Mouse (Mus musculus) spleen, postnatal 14 days (tissue): ENCODE measurements at regions not wholly inside any gene's neighbourhood (a gene's known extent, or its start where the extent isn't known, plus 50 kb on each side); places are given as distances from the start of the nearest gene placed in this dataset.

ENCODE experiments used
- DNase-seq, 2 experiments: peaks; one replicate each; pipeline ENCODE4 v3.0.0; 2021 to 2022; ENCODE audit warnings: low spot score in 2 of 2

DNA sequence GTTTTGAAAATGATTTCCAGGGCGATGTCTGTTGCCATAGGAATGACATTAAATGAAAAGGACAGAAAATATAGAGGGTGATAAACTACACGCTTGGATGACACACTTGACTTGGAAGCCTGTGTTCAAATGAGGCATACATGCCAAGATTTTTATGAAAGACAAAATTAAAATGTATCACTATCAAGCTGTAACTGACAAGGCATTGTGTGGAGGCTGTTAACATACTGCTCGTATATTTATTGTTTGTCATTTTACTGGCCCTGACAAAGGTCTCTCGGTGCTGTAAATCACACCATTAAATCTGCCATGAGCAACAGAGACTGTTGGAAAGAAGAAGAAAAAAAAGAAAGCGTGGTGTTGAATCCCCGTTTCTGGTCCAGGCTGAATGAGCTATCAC is 395.3 kb upstream of the Sall1 start:
- DNase-seq, result no peak

GRCm38 (mm10) chr8:89426969-89427368 is 383.0 kb upstream of the Sall1 start:
- no peak for DNase-seq

GRCm38 (mm10) chr8:89415287-89415686 is 371.3 kb upstream of the Sall1 start:
- DNase-seq, result no peak

DNA sequence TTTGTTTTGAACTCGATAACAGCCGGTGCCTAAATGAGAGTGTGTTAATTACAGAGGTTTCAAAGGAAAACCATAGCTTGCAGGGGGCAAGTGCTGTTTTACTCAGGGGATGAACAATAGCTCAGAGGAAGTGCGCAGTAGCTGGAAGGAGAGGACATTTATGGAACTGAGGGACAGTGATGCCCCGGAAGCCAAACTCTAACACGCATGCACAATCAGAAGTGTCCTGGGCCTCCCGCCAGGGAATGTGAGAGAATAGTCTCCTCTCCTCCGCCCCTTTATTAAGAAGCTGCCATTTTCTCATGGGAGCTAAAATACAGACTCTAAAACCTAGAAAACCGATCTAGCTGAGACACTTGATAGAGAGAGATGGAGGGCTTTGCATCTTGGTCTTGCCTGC is 368.5 kb upstream of the Sall1 start:
- DNase-seq, result no peak

- DNase-seq, result no peak
Observed at GRCm38 (mm10) chr8:89412046-89412445, 368.1 kb upstream of the Sall1 start.

DNA sequence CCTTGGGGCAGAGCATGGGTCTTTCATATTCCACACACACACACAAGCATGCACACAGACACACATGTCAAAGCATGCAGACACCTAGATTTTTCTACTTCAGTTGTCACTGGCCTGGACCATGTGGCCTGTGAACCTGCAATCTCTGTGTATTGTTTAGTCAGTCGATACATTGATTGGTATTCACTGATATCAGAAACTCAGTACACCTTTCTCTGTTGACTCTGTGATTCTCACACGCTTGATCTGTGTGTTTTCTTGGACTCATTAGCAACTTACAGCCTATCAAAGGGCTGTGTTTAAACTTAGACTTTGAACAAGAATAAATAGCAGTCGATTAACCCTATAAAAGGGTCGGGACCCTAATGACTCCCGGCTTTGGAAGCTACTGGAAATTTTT is 362.7 kb upstream of the Sall1 start:
- no peak for DNase-seq

DNA sequence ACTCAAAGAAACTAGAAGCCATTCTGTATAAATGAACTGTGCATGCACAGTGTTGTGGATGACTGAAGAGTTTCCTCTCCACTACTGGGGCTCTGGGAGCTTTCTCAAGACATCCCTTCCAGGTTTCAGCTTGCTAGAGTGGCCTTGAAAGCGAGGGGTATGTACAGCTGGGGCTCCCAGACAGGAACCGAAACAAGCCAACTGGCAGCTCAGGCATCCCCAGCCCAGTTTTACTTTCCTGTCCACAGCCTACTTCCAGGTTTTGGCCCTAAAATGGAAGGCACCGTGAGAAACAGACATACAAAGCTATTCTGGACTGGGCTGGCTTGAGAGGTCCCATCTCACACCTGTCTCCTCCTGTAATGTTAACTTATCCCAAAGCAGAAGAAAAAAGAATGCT is 360.3 kb upstream of the Sall1 start:
- no peak for DNase-seq

DNA sequence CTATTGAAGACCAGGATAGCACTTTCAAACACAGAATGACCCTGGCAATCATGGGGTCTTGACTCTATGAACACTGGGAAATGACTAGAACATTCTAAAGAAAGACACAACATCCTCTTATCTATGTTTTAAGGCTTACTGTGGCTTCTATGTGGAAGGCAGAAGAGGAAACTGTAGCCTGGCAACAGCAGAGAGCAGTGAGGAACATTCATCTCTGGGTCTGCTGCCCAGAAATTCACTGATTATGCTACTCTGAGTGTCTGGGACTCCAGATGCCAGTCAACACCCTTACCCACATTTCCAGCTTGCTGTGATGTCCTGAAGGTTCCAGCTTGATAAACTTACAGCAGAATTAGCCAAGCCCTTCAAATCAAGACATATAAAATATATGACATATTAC is 352.7 kb upstream of the Sall1 start:
- DNase-seq, result no peak

GRCm38 (mm10) chr8:89392749-89393148 is 348.8 kb upstream of the Sall1 start:
- no peak for DNase-seq

DNA sequence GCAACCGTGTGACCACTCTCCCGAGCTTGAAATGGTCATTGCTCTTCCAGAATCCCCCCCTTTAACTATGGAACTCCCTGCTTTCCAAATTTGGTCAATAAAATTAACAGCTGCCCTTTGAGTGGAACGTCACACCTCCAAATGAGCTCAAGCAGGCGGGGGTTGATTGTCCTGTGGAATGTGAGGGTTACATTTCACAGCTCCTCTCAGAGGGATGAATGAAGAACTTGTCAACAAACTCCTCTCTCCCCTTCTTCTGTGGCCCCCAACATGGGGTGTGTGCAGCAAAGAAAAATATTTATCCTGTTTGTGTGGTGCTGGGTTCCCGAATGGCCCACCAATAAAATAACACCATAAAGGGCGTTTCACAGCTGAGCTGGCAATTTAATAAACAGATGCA is 344.8 kb upstream of the Sall1 start:
- no peak for DNase-seq

GRCm38 (mm10) chr8:89387295-89387694 is 343.3 kb upstream of the Sall1 start:
- DNase-seq, result no peak

GRCm38 (mm10) chr8:89385028-89385427 is 341.1 kb upstream of the Sall1 start:
- DNase-seq, result no peak

GRCm38 (mm10) chr8:89383781-89384180 is 339.8 kb upstream of the Sall1 start:
- no peak for DNase-seq

- DNase-seq, result no peak
Observed at GRCm38 (mm10) chr8:89382538-89383380, 338.8 kb upstream of the Sall1 start.

GRCm38 (mm10) chr8:89380436-89380835 is 336.5 kb upstream of the Sall1 start:
- no peak for DNase-seq

GRCm38 (mm10) chr8:89372761-89373160 is 328.8 kb upstream of the Sall1 start:
- no peak for DNase-seq

GRCm38 (mm10) chr8:89371773-89372132 is 327.8 kb upstream of the Sall1 start:
- DNase-seq, result no peak

DNA sequence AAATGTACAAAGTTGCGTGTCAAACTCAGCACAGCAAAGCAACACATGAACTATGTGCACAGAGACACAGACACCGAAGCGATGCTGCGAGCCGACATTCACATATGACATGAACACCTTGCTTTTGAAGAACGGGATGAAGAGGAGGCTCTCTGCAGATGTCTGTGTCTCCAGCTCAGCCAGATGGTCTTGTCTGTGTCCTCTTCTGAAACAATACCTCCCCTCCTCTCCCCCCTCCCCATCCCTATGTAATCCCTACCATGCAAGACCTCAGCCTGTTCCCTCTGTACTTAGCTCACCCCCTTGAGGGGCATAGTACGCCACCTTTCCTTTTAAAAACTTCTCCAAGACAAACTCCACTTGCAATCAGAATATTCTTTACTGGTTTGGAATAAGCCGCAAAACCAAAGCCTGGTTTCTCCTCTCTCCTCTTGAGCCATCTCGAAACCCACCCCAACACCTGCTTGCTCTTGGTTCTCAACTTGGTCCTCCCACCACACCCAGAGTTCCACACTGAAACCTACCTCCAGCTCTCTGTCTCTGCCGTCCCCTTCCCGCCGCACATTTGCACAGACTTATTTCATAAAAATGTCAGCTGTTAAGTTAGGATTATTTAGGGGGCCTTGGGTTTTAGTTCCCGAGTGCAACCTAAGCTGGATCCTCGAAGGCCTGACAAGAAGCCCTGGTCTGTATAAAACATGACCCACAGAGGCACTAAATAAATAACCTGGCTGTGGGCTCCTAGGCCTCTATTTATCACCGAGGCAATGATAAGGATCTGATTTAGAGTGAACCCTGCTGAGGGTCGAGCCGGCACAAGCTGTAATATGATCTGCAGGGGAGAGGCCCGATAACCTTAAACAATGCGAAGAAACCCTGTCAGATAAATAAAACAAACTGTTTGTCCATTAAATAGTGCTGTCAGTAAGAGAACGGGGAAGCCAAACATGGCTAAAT is 327.1 kb upstream of the Sall1 start:
- no peak for DNase-seq

GRCm38 (mm10) chr8:89365430-89365829 is 321.5 kb upstream of the Sall1 start:
- no peak for DNase-seq

DNA sequence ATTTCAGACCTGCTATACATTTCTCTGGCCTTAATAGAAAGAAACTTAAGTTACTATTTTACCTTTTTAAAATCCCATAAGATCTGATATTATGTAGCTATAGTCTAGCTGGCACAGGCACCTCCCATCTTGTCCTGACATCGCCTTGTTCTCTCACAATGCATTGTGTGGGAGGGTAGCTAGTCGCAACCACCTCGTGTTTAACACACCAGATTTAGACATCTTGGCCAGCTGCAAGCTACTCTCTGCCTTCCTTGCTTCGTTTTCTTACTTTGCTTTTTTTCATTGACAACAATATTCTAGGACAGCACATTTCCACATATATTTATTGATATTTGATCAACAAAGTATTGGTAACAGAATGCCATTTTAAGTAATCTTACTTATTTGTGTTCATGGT is 314.4 kb upstream of the Sall1 start:
- DNase-seq, result no peak

- DNase-seq, result no peak
Observed at GRCm38 (mm10) chr8:89345547-89345946, 301.6 kb upstream of the Sall1 start.

DNA sequence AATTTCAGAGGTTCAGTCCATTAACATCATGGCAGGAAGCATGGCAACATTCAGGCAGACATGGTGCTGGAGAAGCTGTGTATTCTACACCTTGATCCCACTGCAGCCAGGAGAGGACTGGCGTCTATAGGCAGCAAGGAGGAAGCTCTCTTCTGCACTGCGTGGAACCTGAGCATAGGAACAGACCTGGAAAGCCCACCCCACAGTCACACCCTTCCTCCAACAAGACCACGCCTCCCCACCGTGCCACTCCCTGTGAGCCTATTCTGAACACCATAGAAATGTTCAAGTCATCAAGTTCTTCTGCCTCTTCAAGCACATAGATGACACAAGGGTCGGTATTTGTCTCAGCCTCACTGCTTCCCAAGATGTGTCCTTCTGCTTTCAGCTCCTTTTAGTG is 297.7 kb upstream of the Sall1 start:
- DNase-seq, result no peak

DNA sequence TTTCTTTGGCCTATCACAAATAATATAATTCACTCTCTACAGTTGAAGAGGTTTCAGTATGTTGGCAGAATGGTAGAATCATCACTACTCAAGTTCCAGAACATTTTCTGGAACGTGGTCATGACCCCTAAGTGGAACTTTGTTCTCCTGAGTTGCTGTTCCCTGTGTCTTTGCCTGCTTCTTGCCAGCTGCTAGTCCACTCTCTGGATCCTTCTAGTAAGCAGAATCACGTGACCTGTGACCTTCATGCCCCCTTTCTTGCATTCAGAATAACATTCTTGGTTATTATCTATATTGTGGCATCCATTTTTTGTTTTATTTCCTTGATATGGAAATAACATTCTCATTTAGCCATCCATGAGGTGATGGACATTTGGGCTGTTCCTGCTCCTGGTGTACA is 291.5 kb upstream of the Sall1 start:
- no peak for DNase-seq
